Mouse (Mus musculus): ENCODE measurements around the gene Tmeff1. TPM values are rescaled to one million over a fixed set of nuclear protein-coding genes. Genes with fewer than 3 reads are reported as not detected.
A peak's percentile ranks its signal among the peaks of the same experiment; 100 is the strongest.
"Not testable (repeated sequence)": the region's sequence is repeated elsewhere in the genome, so short reads cannot be mapped to it uniquely, and the experiment has no call there.

Gene Tmeff1
- total RNA-seq, 2 experiments from 2014 or later, result 1.3 TPM; not detected in 1

DNA sequence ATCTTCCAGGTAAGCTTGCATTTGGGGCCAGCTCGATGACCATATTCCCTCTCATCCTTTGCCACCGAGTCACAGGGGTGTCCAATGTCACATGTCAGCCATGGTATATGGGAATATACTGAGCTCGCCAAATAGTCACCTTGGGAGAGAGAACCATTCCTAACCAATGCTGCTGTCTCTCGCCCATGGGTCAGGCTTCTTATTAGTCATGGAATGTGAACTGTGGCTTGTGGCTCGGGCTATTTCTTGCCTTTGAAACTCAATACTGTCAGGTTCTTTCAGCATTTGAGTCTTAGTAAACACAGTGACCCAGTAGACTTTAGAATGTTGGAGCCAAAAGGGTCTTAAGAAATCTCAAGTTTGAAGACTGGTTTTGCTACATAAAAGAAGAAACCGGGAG is 79.0 kb downstream of the Tmeff1 start:
- no peak for ATAC-seq (replicated peaks; ENCODE audit: poor library complexity, severe bottlenecking)

GRCm38 (mm10) chr4:48667279-48667678 is 82.3 kb downstream of the Tmeff1 start:
- ATAC-seq (replicated peaks; ENCODE audit: poor library complexity, severe bottlenecking), result no peak

DNA sequence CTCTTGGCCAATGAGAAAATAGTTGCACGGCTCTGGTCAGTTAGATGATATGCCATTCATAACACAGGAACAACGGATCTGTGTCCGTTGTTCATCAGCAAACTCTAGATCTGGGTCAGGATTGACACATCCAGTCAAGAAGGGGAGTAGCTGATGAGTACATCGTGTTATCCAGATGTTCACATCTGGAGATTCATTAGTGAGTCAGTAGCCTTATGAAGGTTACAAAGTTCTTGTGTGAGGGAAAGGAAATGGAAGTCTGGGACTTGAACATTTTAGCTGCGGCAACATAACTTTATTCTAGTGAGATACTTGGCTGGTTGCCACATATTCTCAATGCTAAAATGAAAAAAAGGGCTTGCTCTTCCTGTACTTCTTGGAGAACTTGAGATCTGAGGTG is 87.9 kb downstream of the Tmeff1 start:
- no peak for ATAC-seq (replicated peaks; ENCODE audit: poor library complexity, severe bottlenecking)

DNA sequence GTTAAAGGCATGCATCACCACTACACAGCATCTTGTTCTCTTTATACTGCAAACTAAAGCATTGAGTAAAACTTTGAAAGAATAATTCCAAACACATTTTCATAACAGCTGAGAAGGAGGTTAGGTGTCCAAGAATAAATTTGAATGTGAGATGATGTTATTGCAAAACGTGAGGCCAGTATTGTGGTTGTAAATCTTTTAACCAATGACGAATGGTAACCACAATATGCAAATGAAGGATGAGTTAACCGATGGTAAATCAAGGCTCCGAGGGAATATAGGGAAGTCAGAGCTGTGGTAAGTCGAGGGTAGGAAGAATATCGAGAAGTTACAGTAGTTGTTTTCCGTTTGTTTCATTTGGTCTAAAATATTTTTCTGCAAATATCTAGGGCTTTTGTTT is 89.4 kb downstream of the Tmeff1 start:
- ATAC-seq (replicated peaks; ENCODE audit: poor library complexity, severe bottlenecking), result peak; percentile 99

GRCm38 (mm10) chr4:48676570-48677185 is 91.7 kb downstream of the Tmeff1 start:
- no peak for ATAC-seq (replicated peaks; ENCODE audit: poor library complexity, severe bottlenecking)

GRCm38 (mm10) chr4:48677276-48677675 is 92.3 kb downstream of the Tmeff1 start:
- ATAC-seq (replicated peaks; ENCODE audit: poor library complexity, severe bottlenecking), result no peak

GRCm38 (mm10) chr4:48677812-48678211 is 92.8 kb downstream of the Tmeff1 start:
- ATAC-seq (replicated peaks; ENCODE audit: poor library complexity, severe bottlenecking), result no peak

- ATAC-seq (replicated peaks; ENCODE audit: poor library complexity, severe bottlenecking), result no peak
Observed at GRCm38 (mm10) chr4:48678793-48679192, 93.8 kb downstream of the Tmeff1 start.

DNA sequence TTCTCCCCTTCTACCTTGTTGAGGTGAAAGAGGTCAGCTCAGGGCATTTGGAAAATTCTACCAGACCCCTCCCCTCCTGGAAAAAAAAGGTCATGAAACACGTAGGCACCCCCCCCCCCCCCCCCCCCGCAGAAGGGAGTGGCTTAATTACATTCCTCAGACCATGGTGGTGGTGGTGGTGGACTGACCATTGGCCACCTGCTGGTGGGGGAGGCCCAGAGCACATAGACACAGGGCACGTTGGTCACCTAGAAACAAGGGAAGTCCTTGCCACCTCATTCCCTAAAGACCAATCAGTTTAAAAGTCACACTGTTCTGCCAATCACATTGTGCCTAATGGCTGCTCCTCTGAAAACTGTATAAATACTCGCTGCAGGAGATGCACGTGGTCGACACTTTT is 94.8 kb downstream of the Tmeff1 start:
- not testable (repeated sequence) for ATAC-seq (replicated peaks; ENCODE audit: poor library complexity, severe bottlenecking)

DNA sequence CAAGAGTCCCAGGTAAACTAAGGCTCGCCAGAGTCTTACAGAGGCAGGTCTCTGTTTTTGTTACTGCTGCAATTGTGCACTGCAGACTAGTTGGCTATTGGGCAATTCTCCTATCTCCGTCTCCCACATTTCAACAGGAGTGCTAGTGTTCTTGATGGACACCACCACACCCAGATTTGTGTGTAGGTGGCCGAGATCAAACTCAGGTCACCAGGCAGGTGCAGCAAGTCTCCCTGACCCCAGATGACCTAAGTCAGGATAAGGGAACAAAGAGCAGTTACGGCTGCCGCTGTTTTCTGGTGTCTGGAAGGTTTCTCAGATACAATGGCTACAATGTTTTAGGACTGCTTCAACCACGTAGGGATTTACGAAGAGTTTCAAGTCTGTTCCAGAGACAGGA is 95.2 kb downstream of the Tmeff1 start:
- ATAC-seq (replicated peaks; ENCODE audit: poor library complexity, severe bottlenecking), result 0 out of 2 replicates have a peak, but pooled peaks have one; percentile 10

- ATAC-seq (replicated peaks; ENCODE audit: poor library complexity, severe bottlenecking), result peak; percentile 95
Observed at GRCm38 (mm10) chr4:48680648-48681343, 95.8 kb downstream of the Tmeff1 start.

GRCm38 (mm10) chr4:48683126-48683525 is 98.2 kb downstream of the Tmeff1 start:
- no peak for ATAC-seq (replicated peaks; ENCODE audit: poor library complexity, severe bottlenecking)

GRCm38 (mm10) chr4:48683633-48684209 is 98.7 kb downstream of the Tmeff1 start:
- ATAC-seq (replicated peaks; ENCODE audit: poor library complexity, severe bottlenecking), result not testable (repeated sequence)

GRCm38 (mm10) chr4:48684593-48685187 is 99.7 kb downstream of the Tmeff1 start:
- no peak for ATAC-seq (replicated peaks; ENCODE audit: poor library complexity, severe bottlenecking)

DNA sequence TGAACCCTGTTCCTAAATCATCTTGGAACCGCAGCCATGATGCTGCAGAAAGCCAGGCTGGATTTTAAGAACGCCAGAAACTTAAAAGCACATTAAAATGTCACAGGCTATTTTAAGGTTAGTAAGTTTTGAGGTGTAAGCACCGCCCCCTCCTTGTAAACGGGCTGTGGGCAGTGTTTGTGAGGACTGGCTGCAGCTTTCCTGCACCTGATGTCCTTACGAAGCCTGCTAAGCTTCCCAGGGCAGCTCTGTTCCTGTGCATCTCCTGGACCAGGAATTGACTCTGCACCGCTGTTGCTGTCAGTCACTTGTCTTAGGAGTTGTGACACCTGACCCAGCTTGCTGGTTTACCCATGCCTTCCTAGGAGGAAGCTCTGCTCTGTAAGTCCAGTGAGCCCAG is 103.2 kb downstream of the Tmeff1 start:
- ATAC-seq (replicated peaks; ENCODE audit: poor library complexity, severe bottlenecking), result no peak

DNA sequence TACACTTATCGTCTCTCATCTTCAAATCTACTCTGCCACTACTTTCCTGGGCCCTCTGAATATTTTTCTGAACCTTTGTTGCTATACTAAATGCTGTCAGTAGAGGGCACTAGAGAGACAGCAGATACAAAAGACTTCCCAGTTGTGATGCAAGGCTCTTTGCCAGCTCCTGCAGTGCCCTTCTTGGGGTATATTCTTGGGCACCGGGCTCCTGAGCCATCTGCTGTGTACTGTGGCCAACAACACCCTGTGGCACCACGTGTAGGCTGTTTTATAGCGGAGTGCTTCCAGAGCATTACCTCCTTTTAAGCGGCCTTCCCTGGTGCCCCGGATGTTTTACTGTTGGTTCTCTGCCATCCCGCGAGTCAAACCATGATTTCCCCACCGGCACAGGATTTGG is 105.7 kb downstream of the Tmeff1 start:
- peak; percentile 83 for ATAC-seq (replicated peaks; ENCODE audit: poor library complexity, severe bottlenecking)

GRCm38 (mm10) chr4:48691793-48692437 is 106.9 kb downstream of the Tmeff1 start:
- ATAC-seq (replicated peaks; ENCODE audit: poor library complexity, severe bottlenecking), result peak; percentile 75

- no peak for ATAC-seq (replicated peaks; ENCODE audit: poor library complexity, severe bottlenecking)
Observed at GRCm38 (mm10) chr4:48692736-48693292, 107.8 kb downstream of the Tmeff1 start.

DNA sequence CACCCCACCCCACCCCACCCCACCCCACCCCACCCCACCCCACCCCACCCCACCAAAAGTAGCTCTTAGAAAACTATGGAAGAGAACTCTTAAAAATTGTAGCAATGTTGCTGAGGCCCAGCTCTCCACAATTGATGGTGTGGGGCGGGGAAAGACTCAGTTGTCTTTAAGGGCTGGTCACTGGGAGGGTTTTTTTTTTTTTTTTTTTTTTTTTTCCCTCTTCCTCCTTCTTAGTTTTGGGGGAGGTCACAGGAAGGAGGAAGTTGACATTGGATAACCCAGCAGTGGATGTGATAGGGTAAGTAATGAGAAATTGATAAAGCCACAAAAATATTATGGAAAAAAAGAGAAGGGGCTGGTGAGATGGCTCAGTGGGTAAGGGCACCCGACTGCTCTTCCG is 111.7 kb downstream of the Tmeff1 start:
- no peak for ATAC-seq (replicated peaks; ENCODE audit: poor library complexity, severe bottlenecking)

- ATAC-seq (replicated peaks; ENCODE audit: poor library complexity, severe bottlenecking), result no peak
Observed at GRCm38 (mm10) chr4:48697302-48697701, 112.3 kb downstream of the Tmeff1 start.
